Mouse (Mus musculus) small intestine, adult 2 months (tissue): ENCODE results near the gene Dnajb3.

Experiments
- CTCF ChIP-seq: fragments of 200-500 bp; IDR thresholded peaks from 2 replicates; pipeline ENCODE4 v1.5.1; 2012; ENCODE audit warnings: low read depth, mild to moderate bottlenecking, control low read depth, inconsistent platforms, low read length, moderate library complexity, mixed read lengths; ENCODE audit not compliant: insufficient replicate concordance, insufficient read length; ENCODE audit errors: extremely low read depth
- POLR2A ChIP-seq: fragments of 200-500 bp; IDR thresholded peaks from 2 replicates; pipeline ENCODE4 v1.6.1; 2012; ENCODE audit warnings: low read depth, mild to moderate bottlenecking, control low read depth, inconsistent platforms, low read length, moderate library complexity

DNA sequence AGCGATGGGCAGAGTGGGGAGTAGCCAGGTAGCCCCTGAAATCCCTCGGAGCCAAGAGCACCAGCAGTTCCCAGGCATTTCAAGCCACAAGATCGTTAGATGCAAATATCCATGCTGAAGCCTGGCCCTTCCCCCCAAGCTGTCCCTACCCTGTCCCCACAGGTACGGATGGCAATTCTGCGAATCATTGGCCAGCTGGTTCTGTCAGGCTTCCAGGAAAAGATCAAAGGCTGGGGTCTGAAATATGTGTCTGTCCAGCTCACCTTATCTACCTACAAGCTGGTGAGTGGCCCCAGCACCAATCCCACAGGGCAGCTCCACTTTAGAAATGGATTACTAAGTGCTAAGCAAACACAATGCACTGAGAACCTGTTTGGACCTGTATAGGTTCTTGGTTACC lies 31.7 kb upstream of the Dnajb3 start:
- no peak for TF ChIP-seq CTCF
- no peak for TF ChIP-seq POLR2A
